Mouse (Mus musculus) liver, adult (tissue): ENCODE data around the gene Slc38a10.

Experiments
- GATA4 ChIP-seq: IDR thresholded peaks from 2 replicates; pipeline ENCODE4 v1.6.1; 2014; ENCODE audit warnings: mild to moderate bottlenecking, low read length; ENCODE audit not compliant: insufficient replicate concordance

Slc38a10 gene

DNA sequence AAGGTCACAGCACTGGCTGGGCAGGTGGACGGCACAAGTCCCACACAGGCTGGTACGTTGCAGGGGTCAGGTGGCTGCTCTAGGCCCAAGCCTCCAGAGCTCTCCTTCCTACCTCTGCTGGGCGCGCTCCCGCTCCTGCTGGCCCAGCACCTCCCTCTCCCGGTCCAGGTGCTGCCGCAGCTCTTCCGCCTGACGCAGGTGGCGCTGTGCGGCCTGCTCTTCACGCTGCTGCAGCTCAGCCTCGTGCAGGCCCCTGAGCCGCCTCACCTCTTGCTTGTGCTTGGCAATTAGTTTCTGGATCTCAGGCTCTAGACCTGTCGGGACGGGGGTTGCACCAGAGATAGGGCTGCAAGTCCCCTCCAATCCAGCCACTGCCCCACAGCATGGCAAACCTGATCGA, 83.3 kb downstream of the Slc38a10 start:
- TF ChIP-seq GATA4 = no peak

- TF ChIP-seq GATA4 = no peak
These were observed 85.9 kb downstream of the Slc38a10 start for GRCm38 (mm10) chr11:120065291-120065690.

DNA sequence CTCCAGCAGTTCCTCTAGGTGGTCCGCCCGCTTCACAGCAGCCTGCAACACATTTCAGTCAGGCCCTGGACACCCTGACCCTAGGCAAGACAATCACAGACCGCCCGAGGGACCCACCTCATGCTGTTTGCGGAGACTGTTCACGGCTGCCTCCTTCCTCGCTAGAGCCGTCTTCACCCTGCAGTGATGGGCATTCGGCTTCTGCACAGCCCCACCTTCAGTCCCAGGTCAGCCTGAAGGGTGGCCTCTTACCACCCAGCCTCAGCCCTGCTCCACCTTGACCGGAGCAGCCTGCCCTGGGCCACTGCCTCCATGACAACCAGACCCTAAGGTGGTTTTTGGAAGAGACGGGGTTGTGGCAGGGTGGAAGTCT, 86.5 kb downstream of the Slc38a10 start:
- no peak for TF ChIP-seq GATA4

GRCm38 (mm10) chr11:120064006-120064667, 87.0 kb downstream of the Slc38a10 start:
- no peak for TF ChIP-seq GATA4

GRCm38 (mm10) chr11:120063326-120063725, 87.8 kb downstream of the Slc38a10 start:
- TF ChIP-seq GATA4 = no peak

GRCm38 (mm10) chr11:120060634-120061033, 90.5 kb downstream of the Slc38a10 start:
- TF ChIP-seq GATA4 = no peak

DNA sequence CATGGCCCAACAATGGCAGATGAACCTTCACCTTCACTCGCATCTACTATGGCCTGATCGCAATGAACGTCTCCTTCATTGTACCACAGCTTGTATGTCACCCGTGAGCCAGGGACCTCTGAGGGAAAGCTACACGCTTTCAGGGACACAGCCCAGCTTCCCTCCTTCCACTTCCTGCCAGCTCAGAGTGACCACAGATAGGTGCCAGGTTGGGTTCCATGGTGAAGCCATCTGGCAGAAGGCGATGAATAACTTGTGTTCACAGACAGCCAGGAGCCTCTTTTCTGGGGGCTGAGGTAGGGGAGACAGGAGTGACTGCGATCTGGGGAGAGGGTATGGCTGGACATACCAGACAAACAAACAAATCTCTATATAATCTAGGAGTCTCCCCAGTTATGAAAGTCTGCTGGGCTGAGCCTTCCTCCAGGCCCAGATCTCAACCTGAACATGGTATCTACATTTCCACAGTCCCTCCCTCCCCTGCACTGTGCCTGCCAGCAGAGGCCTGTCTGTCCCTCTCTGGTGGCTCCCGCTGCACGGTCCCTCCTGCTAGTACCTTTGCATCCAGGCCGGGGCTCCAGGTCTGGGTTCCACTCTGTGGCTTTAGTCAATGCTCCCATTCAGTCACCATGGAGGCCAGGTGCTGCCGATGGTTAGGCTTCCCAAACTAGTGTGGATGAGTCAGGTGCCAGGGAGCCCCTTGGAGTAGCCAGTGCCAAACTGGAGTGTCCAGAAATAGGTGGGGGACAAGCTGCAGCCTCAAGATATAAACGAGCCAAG, 95.0 kb downstream of the Slc38a10 start:
- TF ChIP-seq GATA4 = no peak
